Mouse (Mus musculus): ENCODE results near the gene Gm21748. TPM values are rescaled to one million over a fixed set of nuclear protein-coding genes. Genes with fewer than 3 reads are reported as not detected.

The Gm21748 gene
- polyA plus RNA-seq (2012; fragmentation: generic; extraction: Trizol), result not detected

DNA sequence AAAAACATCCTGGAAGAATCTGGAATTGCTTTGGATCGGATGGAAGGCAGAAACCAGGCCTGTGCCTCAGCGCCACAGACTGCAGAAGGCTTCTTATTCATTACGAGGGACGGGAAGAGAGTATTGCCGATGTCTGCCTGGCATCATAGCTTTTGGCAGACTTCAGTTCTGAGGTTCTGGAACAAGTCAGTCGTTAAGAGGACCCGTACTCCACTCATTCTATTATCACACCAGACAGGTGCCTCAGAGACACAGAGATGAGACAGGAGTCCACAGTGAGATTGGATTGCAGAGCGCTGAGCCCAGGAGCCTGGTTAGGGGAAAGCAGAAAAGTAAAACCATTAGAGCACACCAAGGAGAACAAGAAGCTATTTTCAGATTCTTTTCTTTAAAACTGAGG lies at the start of gene Gm21748:
TSS of gene Gm21748 (minus strand) at position 101 of the 400 bp plus-strand sequence.

Other genes with a start within 250 kb of the Gm21748 start
- gene Gm21860, start 84.4 kb downstream of the Gm21748 start, polyA plus RNA-seq (2012; fragmentation: generic; extraction: Trizol), result not detected
- gene Gm47283, start 54.4 kb downstream of the Gm21748 start, polyA plus RNA-seq (2012; fragmentation: generic; extraction: Trizol), result not detected